Mouse (Mus musculus) 3134 (cell line): ENCODE data around the gene Pfas.

Experiments
- DNase-seq: peaks from one replicate; pipeline ENCODE4 v3.0.0-alpha.2; 2011; ENCODE audit warnings: low spot score; ENCODE audit not compliant: insufficient read length; ENCODE audit errors: extremely low read depth

Pfas gene

DNA sequence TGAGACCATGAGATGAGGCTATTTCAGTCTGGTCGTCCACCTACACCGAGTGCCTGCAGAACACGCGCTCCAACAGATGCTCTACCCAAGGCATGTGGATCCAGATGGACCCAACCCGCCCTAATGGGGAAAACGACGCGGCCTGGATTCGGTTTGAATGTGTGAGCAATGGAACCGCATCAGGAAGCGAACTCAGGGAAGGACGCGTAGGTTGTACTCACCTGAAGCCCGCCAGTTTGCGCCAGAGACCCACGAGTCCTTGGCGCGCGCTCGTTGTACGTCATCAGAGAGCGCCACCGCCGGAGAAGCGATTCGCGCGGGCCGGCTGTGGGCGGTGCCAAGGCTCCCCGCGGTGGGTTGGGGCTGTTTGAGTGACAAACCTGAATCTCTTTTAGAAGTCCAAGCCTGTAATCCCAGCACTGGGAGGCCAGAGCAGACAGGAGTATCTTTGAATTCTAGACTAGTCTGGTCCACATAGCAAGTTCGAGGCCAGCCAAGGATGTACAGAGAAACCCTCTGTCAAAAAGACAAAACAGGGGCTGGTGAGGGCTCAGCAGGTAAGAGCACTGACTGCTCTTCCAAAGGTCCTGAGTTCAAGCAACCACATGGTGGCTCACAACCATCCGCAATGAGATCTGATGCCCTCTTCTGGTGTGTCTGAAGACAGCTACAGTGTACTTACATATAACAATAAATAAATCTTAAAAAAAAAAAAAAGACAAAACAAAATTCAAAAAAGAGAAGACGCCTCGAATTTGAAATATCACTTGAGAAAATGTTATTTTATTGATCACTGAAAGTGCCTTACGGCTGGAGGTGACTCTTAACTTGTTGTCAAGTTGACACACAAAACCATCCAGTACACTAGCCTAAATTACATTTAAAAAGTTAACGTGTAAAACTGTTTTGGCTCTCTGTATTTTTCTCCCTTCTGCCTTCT is at the start of gene Pfas:
Pfas (minus strand) TSS at position 279 of the 940 bp plus-strand sequence.
- peak; percentile 96 for DNase-seq

DNA sequence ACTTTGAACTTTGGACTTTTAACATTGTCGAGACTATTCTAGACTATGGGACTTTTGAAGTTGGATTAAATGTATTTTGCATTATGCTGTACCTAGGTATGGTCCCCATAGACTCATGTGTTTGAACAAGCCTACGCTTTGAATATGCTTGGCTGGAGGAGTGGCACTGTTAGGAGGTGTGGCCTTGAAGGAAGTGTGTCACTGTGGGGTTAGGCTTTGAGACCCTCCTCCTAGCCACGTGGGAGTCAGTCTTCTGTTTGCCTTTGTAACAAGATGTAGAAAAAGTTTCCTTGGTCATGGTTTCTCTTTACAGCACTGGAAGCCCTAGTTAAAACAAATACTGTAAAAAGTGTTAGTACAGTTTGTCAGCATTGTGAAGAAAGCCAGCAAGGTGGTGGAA is 45.6 kb upstream of the Pfas start:
- DNase-seq: no peak

DNA sequence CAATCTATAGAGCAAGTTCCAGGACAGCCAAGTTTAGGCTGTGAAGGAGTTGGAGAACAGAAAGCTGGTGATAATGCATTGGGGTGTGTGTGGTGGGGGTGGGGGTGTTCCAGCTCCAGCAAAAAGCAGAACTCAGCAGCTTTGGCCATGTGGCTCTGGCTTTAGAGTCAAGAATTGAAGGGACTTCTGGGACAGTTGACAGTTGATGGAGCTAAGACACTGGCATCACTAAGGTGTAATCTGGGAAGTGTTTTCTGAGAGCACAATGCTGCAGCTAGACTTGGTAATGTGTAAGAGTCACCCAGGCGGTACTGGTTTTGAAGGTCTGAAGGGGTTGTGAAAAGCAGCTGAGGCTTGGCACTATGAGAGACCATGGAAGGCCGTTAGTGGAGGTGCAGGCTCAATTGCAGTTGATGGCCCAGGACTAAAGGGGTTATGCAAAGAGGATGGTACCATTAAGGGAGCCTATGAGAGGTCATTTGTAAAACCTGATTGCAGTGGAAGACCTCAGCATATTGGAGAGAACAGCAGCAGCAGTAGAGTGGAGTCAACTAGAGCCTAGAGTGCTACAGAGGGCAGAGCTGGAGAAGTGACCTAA is 44.7 kb upstream of the Pfas start:
- DNase-seq: no peak

DNA sequence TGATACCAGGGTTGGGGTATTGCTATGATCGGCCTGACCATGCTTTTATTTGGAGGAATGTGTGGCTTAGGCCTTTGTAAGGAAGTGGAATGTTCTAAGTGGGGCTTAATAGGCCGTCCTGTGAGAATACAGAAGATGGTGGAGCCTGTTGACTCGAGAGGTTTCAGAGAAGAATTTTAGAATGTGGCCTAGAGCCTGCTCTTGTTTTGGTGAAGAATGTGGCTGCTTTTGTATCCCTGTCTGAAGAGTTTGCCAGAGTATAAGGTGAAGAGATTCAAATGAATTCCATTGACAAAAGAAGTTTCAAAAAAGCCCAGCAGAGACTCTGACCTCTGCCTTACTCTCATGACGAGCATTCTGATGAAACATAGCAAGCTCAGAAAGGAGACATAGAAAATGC is 43.5 kb upstream of the Pfas start:
- no peak for DNase-seq

DNA sequence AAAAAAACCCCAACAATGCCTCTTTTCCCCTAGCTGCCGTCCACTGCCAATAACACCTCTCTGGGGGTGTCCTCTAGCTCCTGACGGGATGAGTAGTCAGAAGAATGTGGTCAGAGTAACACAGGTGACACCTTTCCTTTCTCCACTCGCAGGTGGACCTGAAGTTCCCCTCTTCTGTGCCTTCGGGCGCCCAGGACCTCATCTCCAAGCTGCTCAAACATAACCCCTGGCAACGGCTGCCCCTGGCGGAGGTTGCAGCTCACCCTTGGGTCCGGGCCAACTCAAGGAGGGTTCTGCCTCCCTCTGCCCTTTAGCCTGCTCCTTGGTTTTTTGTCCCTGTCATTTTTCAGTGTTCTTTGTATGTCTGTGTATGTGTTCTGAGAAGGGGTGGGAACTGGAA is 42.5 kb upstream of the Pfas start:
- DNase-seq: no peak

DNA sequence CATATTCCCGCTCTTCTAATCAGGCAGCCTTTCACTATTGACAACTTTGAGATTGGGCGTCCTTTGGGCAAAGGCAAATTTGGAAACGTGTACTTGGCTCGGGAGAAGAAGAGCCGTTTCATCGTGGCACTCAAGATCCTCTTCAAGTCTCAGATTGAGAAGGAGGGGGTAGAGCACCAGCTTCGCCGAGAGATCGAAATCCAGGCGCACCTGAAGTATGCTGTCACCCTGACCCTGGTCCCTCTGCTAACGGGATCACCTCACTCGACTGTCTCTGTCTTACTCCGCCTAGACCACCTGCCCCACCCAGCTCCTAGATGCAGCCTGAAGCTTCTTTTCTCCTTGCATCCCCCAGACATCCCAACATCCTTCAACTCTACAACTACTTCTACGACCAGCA is 39.9 kb upstream of the Pfas start:
- DNase-seq: no peak

DNA sequence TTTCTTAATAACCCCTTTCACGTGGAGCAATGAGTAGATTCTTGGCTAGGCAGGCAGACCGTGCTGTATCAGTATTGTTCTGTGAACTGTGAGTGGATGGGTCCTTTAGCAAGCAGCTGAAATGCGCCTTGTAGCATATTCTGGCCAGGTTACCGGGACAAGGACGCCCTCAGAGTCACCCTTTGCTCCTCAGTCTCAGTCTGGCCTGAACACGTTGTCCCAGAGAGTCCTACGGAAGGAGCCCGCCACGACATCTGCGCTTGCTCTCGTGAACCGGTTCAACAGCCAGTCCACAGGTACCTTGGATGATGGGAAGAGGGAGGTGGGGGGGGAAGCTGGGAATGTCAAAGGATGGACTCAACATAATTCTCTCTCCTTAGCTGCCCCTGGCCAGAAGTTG is 39.3 kb upstream of the Pfas start:
- no peak for DNase-seq

DNA sequence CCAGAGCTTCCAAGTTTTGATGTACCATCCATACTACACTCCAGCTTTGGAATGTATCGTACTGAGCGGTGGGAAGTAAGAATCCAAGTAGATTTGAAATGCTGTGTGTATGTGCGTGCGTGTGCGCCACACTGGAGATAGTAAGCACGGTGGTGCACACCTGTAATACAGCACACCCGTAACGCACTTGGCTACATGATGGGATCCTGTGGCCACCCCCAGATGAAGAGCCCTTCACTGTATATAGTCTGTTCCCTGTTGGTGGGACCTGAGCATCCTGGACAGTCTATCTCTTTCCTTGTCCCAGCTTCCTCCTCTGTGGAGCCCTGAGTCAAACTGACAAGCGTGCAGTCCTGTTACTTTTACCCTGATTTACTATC is 38.1 kb upstream of the Pfas start:
- no peak for DNase-seq

DNA sequence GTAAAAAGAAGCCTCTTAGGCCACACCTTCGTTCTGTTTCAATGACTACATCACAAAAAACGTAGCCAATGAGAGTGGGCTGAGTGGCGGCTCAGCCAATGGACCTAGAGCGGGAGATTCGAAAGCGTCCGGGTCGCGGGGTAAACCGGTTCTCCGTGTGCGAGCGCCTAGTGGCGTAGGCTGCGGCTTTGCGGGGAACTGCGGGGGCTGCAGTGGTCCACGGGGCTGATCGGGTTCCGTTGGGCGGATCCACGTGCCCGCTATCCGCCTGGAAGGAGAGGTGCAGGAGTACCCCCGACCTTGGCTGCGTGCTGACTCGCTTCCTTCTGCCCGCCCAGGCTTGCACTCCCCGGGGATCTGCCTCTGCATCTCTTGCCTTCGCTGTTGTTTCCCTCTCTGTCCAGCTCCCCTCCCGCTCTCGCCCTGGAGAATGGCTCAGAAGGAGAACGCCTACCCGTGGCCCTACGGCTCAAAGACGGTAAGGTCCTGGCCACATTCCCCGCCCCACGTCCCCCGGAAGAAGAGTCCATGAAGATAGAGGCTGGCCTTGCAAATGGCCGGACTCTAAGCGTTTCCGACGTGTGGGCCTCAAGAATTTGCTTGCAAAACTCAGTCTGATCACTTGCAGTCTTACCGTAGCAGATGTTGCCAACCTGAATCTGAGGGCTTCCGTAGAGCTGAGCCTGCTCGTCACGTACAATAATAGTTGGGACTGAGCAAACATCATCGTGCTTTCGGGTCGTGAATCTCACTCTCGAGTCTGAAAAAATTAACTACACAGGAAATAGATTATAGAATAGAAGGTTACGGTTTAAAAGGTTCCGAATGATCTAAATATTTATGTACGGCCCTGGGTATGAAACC is 37.5 kb upstream of the Pfas start, which contains the start of gene Aurkb:
Aurkb (plus strand) TSS at position 117 of the 864 bp plus-strand sequence.
- peak; percentile 91 for DNase-seq

DNA sequence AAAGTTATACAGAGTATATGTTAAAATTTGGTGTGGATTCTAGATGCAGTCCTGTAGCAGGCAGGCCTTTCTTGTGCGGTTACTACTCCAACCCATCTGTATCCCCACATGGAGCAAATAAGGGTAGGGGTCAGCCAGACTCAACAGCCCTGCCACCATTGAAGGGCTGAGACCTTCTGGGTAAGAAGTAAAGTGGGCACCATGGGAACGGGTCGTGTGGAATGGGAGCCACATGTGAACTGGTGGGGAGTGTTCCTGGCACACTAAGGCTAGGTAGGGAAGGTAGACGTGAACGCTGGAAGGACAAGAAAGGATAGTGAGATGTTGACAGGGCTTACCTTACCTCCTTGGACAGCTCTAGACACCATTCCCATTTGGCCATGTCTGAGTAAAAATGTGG is 29.9 kb upstream of the Pfas start:
- no peak for DNase-seq

DNA sequence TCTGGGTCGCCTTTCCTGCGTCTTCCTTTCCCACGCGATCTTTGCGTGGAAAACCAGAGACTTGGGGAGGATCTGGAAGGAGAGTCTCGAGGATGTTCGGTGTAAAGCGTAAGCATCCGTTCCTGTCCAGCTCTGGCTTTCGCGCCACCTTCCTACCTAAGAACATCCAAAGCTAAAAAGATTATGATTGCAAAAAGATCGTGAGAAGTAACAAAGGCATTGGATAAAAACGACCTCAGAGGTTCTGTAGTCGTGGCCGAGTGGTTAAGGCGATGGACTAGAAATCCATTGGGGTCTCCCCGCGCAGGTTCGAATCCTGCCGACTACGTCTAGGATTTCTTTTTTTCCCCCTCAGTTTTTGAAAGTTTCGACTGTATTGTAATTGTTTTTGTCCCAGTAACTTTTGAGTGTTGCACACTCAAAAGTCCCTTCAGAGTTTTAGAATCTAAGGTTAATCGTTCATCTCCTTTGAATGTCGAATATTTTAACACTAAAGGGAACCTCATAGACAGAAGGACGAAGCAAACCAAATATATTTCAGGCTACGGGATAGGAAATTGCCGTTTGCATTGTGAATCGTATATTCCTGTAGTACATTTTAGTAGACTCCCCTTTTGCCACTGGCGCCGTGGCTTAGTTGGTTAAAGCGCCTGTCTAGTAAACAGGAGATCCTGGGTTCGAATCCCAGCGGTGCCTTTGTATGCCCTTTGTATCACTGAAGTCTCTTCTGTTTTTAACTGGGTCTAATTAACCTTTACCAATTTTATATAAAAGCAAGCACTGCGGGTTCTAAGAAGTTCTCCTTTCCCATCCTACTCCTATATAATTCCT is 29.2 kb upstream of the Pfas start:
- peak; percentile 79 for DNase-seq

DNA sequence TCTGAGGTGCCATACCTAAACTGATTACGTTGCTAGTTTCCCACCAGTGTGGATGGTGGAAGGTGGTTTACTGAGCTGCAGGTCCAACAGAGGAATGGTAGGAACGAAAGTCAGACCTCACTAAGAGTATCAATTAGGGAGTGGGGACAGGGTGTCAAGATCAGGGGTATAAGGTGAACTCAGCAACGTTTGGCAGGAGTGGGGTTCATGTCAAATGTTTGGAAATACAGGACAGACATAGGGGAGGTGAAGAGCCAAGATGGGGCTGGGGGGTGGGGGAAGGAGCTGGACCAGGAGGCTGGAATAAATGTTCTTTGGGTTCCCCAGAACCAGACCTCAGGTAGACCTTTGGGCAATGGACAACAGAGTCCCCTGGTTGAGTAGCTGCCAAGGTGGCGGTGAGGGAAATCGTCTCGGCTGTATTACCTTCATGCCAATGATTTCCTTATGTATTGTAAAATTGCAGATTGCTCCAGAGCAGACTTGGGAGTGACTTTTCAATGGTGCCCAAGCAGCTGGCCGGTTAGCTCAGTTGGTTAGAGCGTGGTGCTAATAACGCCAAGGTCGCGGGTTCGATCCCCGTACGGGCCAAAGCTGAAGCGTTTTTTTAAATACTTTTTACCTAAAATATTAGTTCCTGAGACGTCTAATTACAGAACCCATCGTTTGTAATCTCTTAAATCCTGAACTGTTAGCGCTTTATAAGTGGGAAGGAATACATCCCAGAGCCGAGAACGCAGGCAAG is 28.4 kb upstream of the Pfas start:
- DNase-seq: peak; percentile 81

DNA sequence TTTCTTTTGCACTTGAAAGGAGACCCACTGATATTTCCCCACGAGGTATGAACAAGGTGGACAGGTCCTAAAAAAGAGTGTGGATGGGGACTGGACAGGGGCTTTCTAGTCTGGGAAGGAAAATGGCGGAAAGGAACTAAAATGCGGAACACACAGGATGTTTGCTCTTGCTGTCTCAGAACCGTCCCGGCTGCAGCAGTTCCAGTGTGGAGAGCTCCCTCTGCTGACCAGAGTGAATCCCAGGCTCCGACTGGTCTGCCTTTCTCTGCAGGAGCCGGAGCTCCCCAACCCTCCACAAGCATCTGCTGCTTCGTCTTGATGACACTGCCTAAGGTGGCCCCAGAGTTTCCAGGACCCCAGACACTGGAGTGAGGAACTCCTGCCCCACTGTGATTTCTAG is 27.6 kb upstream of the Pfas start:
- DNase-seq: peak; percentile 73

DNA sequence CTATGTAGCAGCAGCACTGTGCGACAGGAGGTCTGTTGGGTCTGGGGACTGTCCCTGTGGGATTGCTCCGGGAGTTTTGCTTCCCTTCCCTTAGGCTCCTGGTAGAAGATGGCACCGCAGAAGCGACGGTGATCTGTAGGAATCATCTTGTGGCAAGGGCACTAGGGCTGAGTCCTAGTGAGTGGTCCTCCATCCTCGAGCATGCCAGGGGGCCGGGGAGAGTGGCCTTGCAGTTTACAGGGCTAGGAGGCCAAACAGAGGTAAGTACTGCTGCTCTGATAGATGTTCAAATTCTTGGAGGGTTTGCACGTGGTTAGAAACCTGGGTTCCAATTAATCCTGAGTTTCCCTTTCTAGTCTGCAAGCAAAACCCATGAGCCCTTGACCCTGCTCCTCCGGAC is 27.2 kb upstream of the Pfas start:
- DNase-seq: no peak

DNA sequence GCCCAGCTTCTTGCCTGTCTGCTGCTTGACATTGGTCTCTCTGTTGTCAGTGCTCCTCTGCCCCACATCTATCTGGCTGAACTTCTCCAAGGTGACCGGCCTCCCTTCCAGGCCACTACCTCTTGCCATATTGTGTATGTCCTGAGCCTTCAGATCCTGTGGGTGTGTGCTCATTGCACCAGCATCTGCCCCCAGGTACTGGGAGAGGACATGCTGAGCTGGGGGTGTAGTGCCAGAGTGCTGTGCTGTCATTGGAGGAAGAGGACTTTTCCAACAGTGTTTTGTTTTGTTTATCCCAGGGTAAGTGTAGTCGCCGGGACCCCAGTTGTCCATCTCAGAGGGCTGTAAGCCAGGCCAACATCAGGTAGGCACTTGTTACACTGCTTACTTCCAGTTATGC is 26.3 kb upstream of the Pfas start:
- no peak for DNase-seq

DNA sequence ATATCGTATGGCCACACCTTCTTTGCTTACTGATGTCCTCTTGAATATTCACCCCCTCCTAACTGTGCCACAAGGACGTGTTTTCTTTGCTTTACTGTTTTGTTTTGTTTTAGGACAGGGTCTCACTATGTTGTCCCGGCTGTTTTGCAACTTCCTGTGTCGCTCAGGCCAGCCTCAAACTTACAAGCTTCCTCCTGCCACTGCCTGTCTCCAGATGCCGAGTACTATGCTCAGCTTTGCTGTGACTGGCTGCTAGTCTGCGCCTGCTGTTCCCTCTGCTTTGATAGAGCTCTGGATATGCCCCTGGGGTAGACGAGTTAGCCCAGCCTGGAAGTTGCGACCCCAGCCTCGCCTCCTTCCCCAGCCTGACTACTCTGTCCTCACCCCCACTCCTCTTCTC is 25.3 kb upstream of the Pfas start:
- DNase-seq: no peak

DNA sequence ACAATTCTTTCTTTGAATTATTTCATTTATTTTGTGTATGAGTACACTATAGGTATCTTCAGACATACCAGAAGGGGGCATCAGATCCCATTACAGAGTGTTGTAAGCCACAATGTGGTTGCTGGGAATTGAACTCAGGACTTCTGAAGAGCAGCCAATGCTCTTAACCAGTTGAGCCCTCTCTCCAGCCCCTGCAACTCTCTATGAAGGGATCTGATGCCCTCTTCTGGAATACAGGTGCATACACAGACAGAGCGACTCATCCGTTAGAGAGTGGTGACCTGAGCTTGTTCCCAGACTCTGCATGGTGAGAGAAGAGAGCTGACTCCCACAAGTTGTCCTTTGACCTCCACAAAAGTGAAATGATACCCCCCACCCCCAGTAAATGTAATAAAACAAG is 20.5 kb upstream of the Pfas start:
- peak; percentile 52 for DNase-seq

DNA sequence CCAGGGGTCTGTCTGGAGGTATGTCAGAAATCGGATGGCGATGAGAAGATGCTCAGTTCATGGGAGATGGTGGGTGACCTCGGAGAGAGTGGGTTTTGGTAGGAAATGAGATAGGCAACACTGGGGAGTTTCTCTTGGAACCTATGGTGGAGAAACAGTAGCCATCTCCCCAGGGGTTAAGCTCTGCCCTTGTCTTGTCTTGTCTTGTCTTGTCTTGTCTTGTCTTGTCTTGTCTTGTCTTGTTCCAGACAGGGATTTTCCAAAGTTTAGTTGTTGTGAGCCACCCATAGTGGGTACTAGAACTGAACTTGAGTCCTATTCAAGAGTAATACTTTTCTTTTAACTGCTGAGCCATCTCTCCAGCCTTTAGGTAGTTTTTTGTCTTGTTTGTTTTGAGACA is 18.3 kb upstream of the Pfas start:
- DNase-seq: no peak

DNA sequence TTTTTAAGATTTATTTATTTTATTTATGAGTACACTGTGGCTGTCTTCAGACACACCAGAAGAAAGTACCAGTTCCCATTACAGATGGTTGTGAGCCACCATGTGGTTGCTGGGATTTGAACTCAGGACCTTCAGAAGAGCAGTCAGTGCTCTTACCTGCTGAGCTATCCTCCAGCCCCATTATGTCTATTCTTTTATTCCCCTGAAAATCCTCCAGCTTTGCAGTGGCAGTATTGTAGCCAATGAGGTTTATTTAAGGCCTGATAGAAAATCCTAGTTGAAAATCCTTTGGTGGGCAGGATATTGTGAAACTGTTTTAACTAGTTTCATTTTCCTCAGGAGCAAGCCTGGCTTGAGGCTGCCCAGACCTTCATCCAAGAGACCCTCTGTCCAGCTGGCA is 12.4 kb upstream of the Pfas start:
- DNase-seq: no peak

DNA sequence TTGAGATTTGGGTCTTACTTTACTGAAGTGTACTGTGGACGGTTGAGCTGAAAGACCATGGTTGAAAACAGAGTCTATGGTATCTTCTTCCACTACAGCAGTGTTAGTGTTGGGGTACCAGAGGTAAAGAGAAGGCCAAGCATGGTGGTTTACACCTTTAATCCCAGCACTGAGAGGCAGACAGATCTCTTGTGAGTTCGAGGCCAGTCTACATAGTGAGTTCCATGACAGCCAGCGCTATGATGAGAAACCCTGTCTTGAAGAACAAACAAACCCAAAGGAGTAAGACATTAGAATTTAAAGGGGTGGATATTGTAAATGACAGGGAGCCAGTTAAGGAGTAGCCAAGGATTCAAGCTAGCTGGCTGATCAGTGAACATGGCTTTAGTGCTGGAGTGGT is 8.5 kb upstream of the Pfas start:
- DNase-seq: no peak
